Mouse (Mus musculus): ENCODE measurements around the gene Ncs1.

DNA sequence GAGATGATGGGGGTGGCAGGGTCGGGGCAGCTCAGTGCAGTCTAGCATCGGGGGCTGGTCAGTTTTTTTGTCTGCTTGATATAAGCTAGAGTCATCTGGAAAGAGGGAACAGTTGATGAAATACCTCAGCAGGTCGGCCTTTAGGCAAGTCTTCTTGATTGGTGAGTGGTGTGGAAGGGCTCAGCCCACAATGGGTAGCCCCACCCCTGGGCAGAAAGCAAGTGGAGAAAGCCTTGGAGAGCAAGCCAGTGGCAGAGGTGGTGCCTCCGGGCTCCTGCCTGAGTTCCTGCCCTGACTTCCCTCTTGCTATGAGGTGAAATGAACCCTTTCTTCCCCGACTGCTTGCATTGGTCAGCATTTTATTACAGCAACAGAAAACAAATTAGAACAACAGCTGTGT, 23.0 kb downstream of the Ncs1 start:
- TF ChIP-seq CTCF (IDR thresholded peaks at IDR 0.05; ENCODE audit: control insufficient read depth, insufficient read depth, insufficient read length) = no peak
- no peak for TF ChIP-seq CEBPB (IDR thresholded peaks at IDR 0.05; ENCODE audit: low read depth)
- TF ChIP-seq USF1 (IDR thresholded peaks at IDR 0.05; ENCODE audit: low read depth) = no peak
- TF ChIP-seq MYOG (IDR thresholded peaks at IDR 0.05; ENCODE audit: control insufficient read depth, extremely low read depth, insufficient read length) = no peak
- no peak for TF ChIP-seq FOSL1 (IDR thresholded peaks at IDR 0.05; ENCODE audit: insufficient read depth, low read length, poor library complexity, severe bottlenecking)
- TF ChIP-seq MYOD1 (IDR thresholded peaks at IDR 0.05; ENCODE audit: control insufficient read depth, insufficient read length, low read depth) = no peak
- no peak for TF ChIP-seq MAX (IDR thresholded peaks at IDR 0.05)

All from C2C12 (cell line).